Mouse (Mus musculus) spleen, adult 2 months (tissue): ENCODE measurements at regions not wholly inside any gene's neighbourhood (a gene's known extent, or its start where the extent isn't known, plus 50 kb on each side); places are given as distances from the start of the nearest gene placed in this dataset.

Source experiments
- CTCF ChIP-seq: fragments of 200-500 bp; IDR thresholded peaks from 2 replicates; pipeline ENCODE4 v1.5.1; 2011; ENCODE audit warnings: mild to moderate bottlenecking, inconsistent platforms; ENCODE audit not compliant: insufficient read depth, insufficient read length, insufficient replicate concordance; ENCODE audit errors: extremely low read depth
- POLR2A ChIP-seq: fragments of 200-500 bp; IDR thresholded peaks from 2 replicates; pipeline ENCODE4 v1.6.1; 2011; ENCODE audit warnings: low read depth, low read length, inconsistent platforms

DNA sequence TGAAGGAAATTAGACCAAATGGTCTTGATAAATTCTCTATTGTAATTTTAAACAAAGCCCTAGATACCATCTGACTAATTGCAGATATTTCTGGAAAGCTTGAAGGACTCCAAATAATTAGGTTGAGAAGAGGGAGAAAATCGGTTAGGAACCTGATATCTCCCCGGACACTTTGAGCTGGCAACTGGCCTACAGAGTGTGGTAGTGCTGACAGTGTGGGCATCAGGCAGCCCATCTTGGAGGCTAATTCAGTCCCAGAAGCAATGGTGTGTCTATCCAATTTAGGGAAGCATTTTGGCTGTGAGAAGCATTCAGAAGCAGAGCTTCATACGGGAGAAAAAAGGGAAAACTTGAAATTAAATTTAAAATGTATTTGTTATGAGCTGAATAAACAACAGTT, 369.5 kb downstream of the Zpld1 start:
- no peak for TF ChIP-seq CTCF
- TF ChIP-seq POLR2A: no peak
